Mouse (Mus musculus) lung, adult 2 months (tissue): ENCODE data around the gene Mogat1. TPM values are rescaled to one million over a fixed set of nuclear protein-coding genes. Genes with fewer than 3 reads are reported as not detected.
A peak's percentile ranks its signal among the peaks of the same experiment; 100 is the strongest.

Source experiments
- DNase-seq: peaks from one replicate; pipeline ENCODE4 v3.0.0; 2022
- H3K4me1 ChIP-seq: fragments of 200-500 bp; 2 replicates; pipeline ENCODE4 v1.6.1; 2011; ENCODE audit warnings: low read length; ENCODE audit not compliant: control insufficient read depth, insufficient read depth
- H3K4me3 ChIP-seq: fragments of 200-500 bp; replicated peaks from 2 replicates; pipeline ENCODE3; 2011; ENCODE audit warnings: low read depth, mild to moderate bottlenecking, control low read depth, low read length; ENCODE audit errors: extremely low read depth
- CTCF ChIP-seq: fragments of 200-500 bp; IDR thresholded peaks from 2 replicates; pipeline ENCODE4 v1.5.1; 2011; ENCODE audit warnings: mild to moderate bottlenecking, low read length, control low read depth; ENCODE audit not compliant: insufficient read depth
- POLR2A ChIP-seq: fragments of 200-500 bp; IDR thresholded peaks from 2 replicates; pipeline ENCODE4 v1.6.1; 2011; ENCODE audit warnings: low read depth, mild to moderate bottlenecking, control low read depth, low read length, borderline replicate concordance; ENCODE audit errors: extremely low read depth
- WGBS: fragments of 180-500 bp; shearing (Covaris S2); methylation state at CpG from one replicate; pipeline ENCODE4 v1.1.7; 2018; 5-methylcytosine and 5-hydroxymethylcytosine counted together
- polyA plus RNA-seq: library from polyadenylated mRNA; depleted of rRNA; stranded (reverse); fragments of >200 nt; gene quantifications from 2 replicates; pipeline ENCODE4 v1.2.3, GENCODE M21; 2012

Mogat1 gene
- polyA plus RNA-seq, 1 experiment: 1.2 TPM

DNA sequence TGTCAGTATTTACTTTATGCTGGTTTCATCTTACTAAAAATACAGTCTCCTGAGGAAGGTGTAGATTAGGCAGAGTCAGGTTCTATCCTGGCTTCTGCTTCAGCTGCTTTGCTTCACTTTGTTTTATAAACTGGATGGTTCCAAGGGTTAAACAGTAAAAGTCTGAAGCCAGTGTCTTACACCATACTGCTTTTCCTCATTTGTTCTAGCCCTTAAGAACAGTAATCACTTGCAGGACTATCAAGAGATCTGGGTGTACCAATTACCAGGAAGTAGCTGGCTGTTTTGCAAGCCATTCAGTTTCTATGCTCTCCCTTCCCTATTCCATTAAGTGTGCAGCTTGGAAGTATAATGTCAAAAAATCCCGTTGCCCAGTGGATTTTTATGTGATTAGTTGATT lies 3.7 kb upstream of the Mogat1 start:
- H3K4me3 ChIP-seq: no peak overlapping the region
- 36% methylated on average over 1 of the region's 1 CpGs for WGBS
- peaks cover 3% of the 10 kb centered on the region; the same call in 1 of the 2 replicates for H3K4me1 ChIP-seq
- no peak for DNase-seq
- TF ChIP-seq POLR2A (no peak), CTCF (no peak)

DNA sequence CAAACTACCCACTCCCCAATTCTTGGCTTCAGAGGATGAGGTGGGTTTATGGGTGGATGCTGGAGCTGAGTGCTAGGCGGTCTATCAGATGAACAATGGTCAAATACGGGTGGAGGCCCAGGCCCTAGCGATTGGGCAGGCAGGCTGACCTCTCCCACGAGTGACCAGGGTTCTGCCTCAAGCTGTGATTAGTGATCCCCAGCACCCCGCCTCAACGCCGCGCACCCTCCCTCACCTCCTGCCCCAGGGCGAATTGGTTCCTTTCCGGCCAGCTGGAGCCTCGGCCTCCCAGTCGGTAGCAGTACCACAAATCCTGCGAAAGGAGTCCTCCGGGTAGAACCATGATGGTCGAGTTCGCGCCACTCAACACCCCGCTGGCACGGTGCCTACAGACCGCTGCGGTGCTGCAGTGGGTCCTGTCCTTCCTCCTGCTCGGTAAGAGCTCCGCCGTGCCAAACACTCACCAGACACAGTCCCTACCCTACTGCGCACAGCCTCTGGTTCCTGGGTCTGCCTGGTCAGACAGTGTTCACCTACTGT lies 900 bp downstream of the Mogat1 start, which contains the start of gene BC035947:
BC035947 (minus strand) TSS at position 538 of the 540 bp plus-strand sequence.
- peak; percentile 18 for DNase-seq
- peak within 1 kb of the TSS; percentile 16 for H3K4me3 ChIP-seq
- 5% methylated on average over 25 of the region's 25 CpGs for WGBS
- TF ChIP-seq POLR2A: no peak
- TF ChIP-seq CTCF: no peak
- H3K4me1 ChIP-seq: peaks cover 3% of the 10 kb centered on the region; the same call in 1 of the 2 replicates

- TF ChIP-seq POLR2A (no peak), CTCF (no peak)
- 73% methylated on average over 8 of the region's 8 CpGs for WGBS
- no peak for DNase-seq
- no peak overlapping the region for H3K4me3 ChIP-seq
- peaks cover 3% of the 10 kb centered on the region; the same call in 1 of the 2 replicates for H3K4me1 ChIP-seq
Observed at GRCm38 (mm10) chr1:78512756-78513155, 2.0 kb downstream of the Mogat1 start.

- Histone ChIP-seq H3K4me1 (no peaks in the 10 kb centered on the region), H3K4me3 (no peak overlapping the region)
- 59% methylated on average over 7 of the region's 7 CpGs for WGBS
- DNase-seq: no peak
- TF ChIP-seq POLR2A (no peak), CTCF (no peak)
Observed at GRCm38 (mm10) chr1:78518907-78519306, 8.1 kb downstream of the Mogat1 start.

- peak; percentile 45 for DNase-seq
- H3K4me3 ChIP-seq: no peak overlapping the region
- TF ChIP-seq CTCF (peak; percentile 81), POLR2A (no peak)
- H3K4me1 ChIP-seq: no peaks in the 10 kb centered on the region
- WGBS: 47% methylated on average over 23 of the region's 23 CpGs
Observed at GRCm38 (mm10) chr1:78525189-78525886, 14.5 kb downstream of the Mogat1 start.

GRCm38 (mm10) chr1:78528356-78528755 lies 17.6 kb downstream of the Mogat1 start:
- 87% methylated on average over 3 of the region's 3 CpGs for WGBS
- DNase-seq: no peak
- TF ChIP-seq CTCF (no peak), POLR2A (no peak)
- Histone ChIP-seq H3K4me3 (no peak overlapping the region), H3K4me1 (no peaks in the 10 kb centered on the region)

DNA sequence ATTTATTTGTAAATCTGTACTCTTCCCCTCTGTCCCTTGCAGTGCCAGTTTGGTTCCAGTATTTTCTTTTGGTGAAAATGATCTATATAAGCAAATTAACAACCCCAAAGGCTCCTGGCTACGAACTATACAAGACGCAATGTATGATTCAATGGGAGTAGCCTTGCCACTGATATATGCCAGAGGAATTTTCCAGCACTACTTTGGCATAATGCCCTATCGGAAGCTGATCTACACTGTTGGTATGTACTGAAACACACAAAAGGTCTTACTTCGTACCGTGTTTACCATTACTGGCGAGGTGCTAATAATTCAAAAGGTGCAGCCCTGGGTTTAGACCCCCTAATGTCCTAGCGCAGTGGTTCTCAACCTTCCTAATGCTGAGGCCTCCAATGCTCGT lies 18.2 kb downstream of the Mogat1 start:
- WGBS: 83% methylated on average over 8 of the region's 8 CpGs
- Histone ChIP-seq H3K4me1 (no peaks in the 10 kb centered on the region), H3K4me3 (no peak overlapping the region)
- TF ChIP-seq CTCF (no peak), POLR2A (no peak)
- DNase-seq: no peak

DNA sequence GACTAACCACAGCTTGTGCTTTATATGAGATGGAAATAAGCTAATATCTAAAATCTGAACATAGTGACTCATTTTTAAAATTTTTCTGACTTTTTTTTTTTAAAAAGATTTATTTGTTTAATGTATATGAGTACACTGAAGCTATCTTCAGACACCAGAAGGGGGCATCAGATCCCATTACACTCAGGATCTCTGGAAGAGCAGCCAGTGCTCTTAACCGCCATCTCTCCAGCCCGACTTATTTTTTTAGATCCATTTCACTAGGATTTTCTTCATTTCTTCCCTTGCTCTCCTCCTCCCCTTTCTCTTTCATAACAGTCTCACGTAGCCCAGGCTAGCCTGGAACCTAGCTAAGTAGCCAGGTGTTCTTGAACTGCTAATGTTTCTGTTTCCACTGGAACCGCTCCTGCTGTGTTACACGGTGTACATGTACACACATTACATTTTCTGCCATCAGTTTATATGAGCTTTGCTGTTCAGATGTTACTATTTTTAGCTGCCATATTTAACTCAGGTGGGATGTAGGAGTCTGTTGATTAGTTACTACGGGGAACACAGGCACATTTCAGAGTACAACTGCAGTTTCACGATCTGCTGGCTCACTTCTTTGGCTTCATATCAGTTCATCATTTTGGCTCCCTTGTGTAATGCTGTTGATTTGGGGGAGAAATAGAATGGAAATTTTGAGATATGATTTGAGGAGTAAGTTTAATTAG lies 19.9 kb downstream of the Mogat1 start:
- no peak overlapping the region for H3K4me3 ChIP-seq
- WGBS: 71% methylated on average over 7 of the region's 7 CpGs
- TF ChIP-seq CTCF: no peak
- TF ChIP-seq POLR2A: no peak
- H3K4me1 ChIP-seq: no peaks in the 10 kb centered on the region
- no peak for DNase-seq

GRCm38 (mm10) chr1:78532184-78532800 lies 21.5 kb downstream of the Mogat1 start:
- 75% methylated on average over 15 of the region's 15 CpGs for WGBS
- Histone ChIP-seq H3K4me1 (no peaks in the 10 kb centered on the region), H3K4me3 (no peak overlapping the region)
- TF ChIP-seq POLR2A (no peak), CTCF (no peak)
- DNase-seq: no peak
